14 mouse cellular contexts compared by ENCODE assay signal in genomic region chr19:37553376-37554265, GRCm38 (mm10). TPM values are rescaled to one million over a fixed set of nuclear protein-coding genes. Genes with fewer than 3 reads are reported as not detected.
DNase-seq lines count a peak whose midpoint lies in the region; ATAC-seq and TF ChIP-seq lines count a peak whose summit lies in the region.
"Had no signal": no experiment of that assay in that cellular context is flagged by ENCODE, and none has a peak within 500 bp of the region (broad histone marks: within the 10 kb centered on the region; RNA-seq: fewer than 3 reads in every experiment).

No protein-coding gene starts in this region.

- H3K36me3 ChIP-seq in liver, adult 2 months (ENCODE audit: control insufficient read depth, insufficient read depth, low read length), result no peaks in the 10 kb centered on the region
- H3K36me3 ChIP-seq in liver, embryonic 12.5 days, result peaks cover 23% of the 10 kb centered on the region
- H3K36me3 ChIP-seq in splenic B cell, adult 2 months (ENCODE audit: control insufficient read depth, insufficient read depth, low read length, poor library complexity, severe bottlenecking), result no peaks in the 10 kb centered on the region; the same call in 1 of the 2 replicates

- no peaks in the 10 kb centered on the region for H3K9me3 ChIP-seq in liver, embryonic 12.5 days (replicated peaks)
- H3K9me3 ChIP-seq: G1E had no signal

- H3K27me3 ChIP-seq in liver, adult 2 months (ENCODE audit: control insufficient read depth, insufficient read depth, low read length), result no peaks in the 10 kb centered on the region
- 0 out of 2 replicates have a peak, but pooled peaks cover 2% of the 10 kb centered on the region for H3K27me3 ChIP-seq in liver, embryonic 12.5 days (replicated peaks)
- H3K27me3 ChIP-seq in splenic B cell, adult 2 months (ENCODE audit: control insufficient read depth, insufficient read depth, low read length, poor library complexity, severe bottlenecking), result no peaks in the 10 kb centered on the region

- peak; percentile 85 for DNase-seq in liver, adult 2 months (ENCODE audit: extremely low read depth, low read depth, low spot score)
- DNase-seq in liver, result no peak
- DNase-seq in splenic B cell, adult 2 months (ENCODE audit: low read depth, low spot score), result peak; percentile 70
- no peak for DNase-seq in embryo, embryonic 11 days
- DNase-seq in retina, embryonic 14.5 days (ENCODE audit: low spot score), result no peak
- DNase-seq: gastrocnemius, postnatal 25 days; heart, postnatal 14 days; lung, postnatal 14 days; spleen, adult 18-20 months; thymus, postnatal 14 days had no signal

- TF ChIP-seq CTCF in liver, adult 2 months (IDR thresholded peaks at IDR 0.05; ENCODE audit: low read depth, low read length), result no peak
- TF ChIP-seq CTCF in bone marrow macrophage, adult 2 months (IDR thresholded peaks at IDR 0.05; ENCODE audit: low read depth, low read length), result no peak

- peak overlapping the region; percentile 18; the same call in 1 of the 2 replicates for H3K9ac ChIP-seq in liver, adult 2 months (ENCODE audit: low read depth, low read length)
- H3K9ac ChIP-seq in liver, embryonic 12.5 days, result peak overlapping the region; percentile 46; the same call in 1 of the 2 replicates

- peaks cover 25% of the 10 kb centered on the region; the same call in 1 of the 2 replicates for H3K79me2 ChIP-seq in liver, adult 2 months (ENCODE audit: control insufficient read depth, insufficient read depth, low read length)

- peak overlapping the region; percentile 17; the same call in 1 of the 2 replicates for H3K4me3 ChIP-seq in liver, adult 2 months (ENCODE audit: insufficient read depth, low read depth, low read length)
- H3K4me3 ChIP-seq in bone marrow macrophage, adult 2 months (ENCODE audit: insufficient read depth, low read length), result peak overlapping the region; percentile 45
- H3K4me3 ChIP-seq in liver, embryonic 12.5 days, result peak overlapping the region; percentile 21; the same call in 1 of the 2 replicates

- H3K4me1 ChIP-seq in liver, adult 2 months (ENCODE audit: control insufficient read depth, insufficient read depth, low read length), result peaks cover 10% of the 10 kb centered on the region
- H3K4me1 ChIP-seq in bone marrow macrophage, adult 2 months (ENCODE audit: control insufficient read depth, insufficient read depth, low read length), result peaks cover 29% of the 10 kb centered on the region
- H3K4me1 ChIP-seq in liver, embryonic 12.5 days, result peaks cover 83% of the 10 kb centered on the region

- ATAC-seq in liver, embryonic 12.5 days, result no peak
- ATAC-seq: forebrain, embryonic 14.5 days had no signal

- H3K4me2 ChIP-seq in liver, embryonic 12.5 days, result peak overlapping the region; percentile 49

- H3K27ac ChIP-seq in liver, adult 2 months (replicated peaks; ENCODE audit: insufficient read depth, low read depth, low read length), result peak overlapping the region; percentile 55
- peak overlapping the region; percentile 60 for H3K27ac ChIP-seq in bone marrow macrophage, adult 2 months (ENCODE audit: insufficient read depth, low read depth, low read length)
- peak overlapping the region; percentile 92 for H3K27ac ChIP-seq in liver, embryonic 12.5 days

- 13% methylated on average over 11 of the region's 11 CpGs for WGBS in liver, adult 2 months
- 65% methylated on average over 11 of the region's 11 CpGs for WGBS in liver, embryonic 12.5 days (ENCODE audit: insufficient replicate concordance)

- no peak for TF ChIP-seq POLR2A in liver, adult 2 months (IDR thresholded peaks at IDR 0.05; ENCODE audit: extremely low read depth, insufficient read depth, low read length)
- no peak for TF ChIP-seq POLR2A in bone marrow macrophage, adult 2 months (IDR thresholded peaks at IDR 0.05; ENCODE audit: borderline replicate concordance, low read depth, low read length)

RNA-seq across cellular contexts. Expression of gene Exoc6, which starts 3.4 kb away (rescaled TPM):
- 18.0 and 21.8 TPM in 2 replicates for total RNA-seq in liver, adult 2 months (2014; rRNA removed)
- 6.4 and 6.7 TPM in 2 replicates for polyA plus RNA-seq in liver, adult 2 months (2012; rRNA removed)
- 26.0 and 26.6 TPM in 2 replicates for polyA plus RNA-seq in bone marrow macrophage, adult 2 months (2012; ENCODE audit: insufficient read depth, insufficient read length, missing spikeins)
- 45.1 and 47.0 TPM in 2 replicates for polyA plus RNA-seq in liver, embryonic 12.5 days (2016; fragmentation: Nextera tagmentation; extraction: Ambion mirVana)

Comparison
In these comparisons a context has a peak if more than half of its experiments do, and no peak if none do; other contexts are left out.
1. DNase-seq: peak in liver, adult 2 months (single experiment) and splenic B cell, adult 2 months (single experiment); none in liver (single experiment), embryo, embryonic 11 days (single experiment) and retina, embryonic 14.5 days (single experiment).
2. Peak in every context shown above with its lines, with median percentiles within 50 percentile points of each other: H3K27ac ChIP-seq and H3K4me3 ChIP-seq.